Mouse (Mus musculus) stomach, postnatal 0 days (tissue): ENCODE measurements around the gene Ddx43. TPM values are rescaled to one million over a fixed set of nuclear protein-coding genes. Genes with fewer than 3 reads are reported as not detected.
"Not testable (repeated sequence)": the region's sequence is repeated elsewhere in the genome, so short reads cannot be mapped to it uniquely, and the experiment has no call there.

ENCODE experiments used
- ATAC-seq: fragments of 200-750 bp; cut with Nextera tagmentation; 2 replicates; pipeline ENCODE4 v1.8.0; 2017; ENCODE audit not compliant: low FRiP score, low TSS enrichment
- DNase-seq: peaks from one replicate; pipeline ENCODE4 v3.0.0-alpha.2; 2016; ENCODE audit warnings: low spot score
- H3K27ac ChIP-seq: fragments of 300-500 bp; sonication (generic); replicated peaks from 2 replicates; pipeline ENCODE4 v1.5.1; 2014; ENCODE audit warnings: mild to moderate bottlenecking, control low read depth
- H3K27me3 ChIP-seq: fragments of 300-500 bp; sonication (generic); 2 replicates; pipeline ENCODE4 v1.6.1; 2014; ENCODE audit warnings: low read length; ENCODE audit not compliant: control insufficient read depth, insufficient read depth
- H3K36me3 ChIP-seq: fragments of 300-500 bp; sonication (generic); 2 replicates; pipeline ENCODE4 v1.6.1; 2014; ENCODE audit warnings: low read length, mixed read lengths; ENCODE audit not compliant: control insufficient read depth, insufficient read depth
- H3K4me1 ChIP-seq: fragments of 300-500 bp; sonication (generic); replicated peaks from 2 replicates; pipeline ENCODE4 v1.6.1; 2014; ENCODE audit warnings: antibody characterized with exemption; ENCODE audit not compliant: control insufficient read depth, insufficient read depth
- H3K4me2 ChIP-seq: fragments of 300-500 bp; sonication (generic); replicated peaks from 2 replicates; pipeline ENCODE4 v1.6.1; 2014; ENCODE audit warnings: low read depth, mild to moderate bottlenecking, control low read depth, moderate library complexity
- H3K4me3 ChIP-seq: fragments of 300-500 bp; sonication (generic); 2 replicates; pipeline ENCODE4 v1.5.1; 2014; ENCODE audit warnings: low read depth, low read length, control low read depth
- H3K9ac ChIP-seq: fragments of 300-500 bp; sonication (generic); 2 replicates; pipeline ENCODE4 v1.6.1; 2014; ENCODE audit warnings: mild to moderate bottlenecking, low read length, control low read depth, mixed read lengths
- H3K9me3 ChIP-seq: fragments of 300-500 bp; sonication (generic); 2 replicates; pipeline ENCODE4 v1.6.1; 2016; ENCODE audit warnings: low read length; ENCODE audit not compliant: control insufficient read depth
- CTCF ChIP-seq: IDR thresholded peaks from 2 replicates; pipeline ENCODE4 v1.5.1; 2016; ENCODE audit warnings: antibody characterized with exemption, low read depth, mild to moderate bottlenecking, moderate library complexity
- EP300 ChIP-seq: optimal IDR thresholded peaks from 2 replicates; pipeline ENCODE3; 2016; ENCODE audit warnings: antibody characterized with exemption
- WGBS: fragments of 180-500 bp; shearing (Covaris S2); extraction: QIAGEN DNeasy Blood & Tissue Kit; methylation state at CpG from one replicate; pipeline ENCODE4 v1.1.7; 2014; 5-methylcytosine and 5-hydroxymethylcytosine counted together
- polyA plus RNA-seq: library from polyadenylated mRNA; unstranded; fragments of >200 nt; fragmentation: Nextera tagmentation; extraction: Ambion mirVana; gene quantifications from 2 replicates; pipeline ENCODE4 v1.2.1, GENCODE M21; 2015

The Ddx43 gene
- 0.08 and 0.12 TPM in 2 replicates for polyA plus RNA-seq

DNA sequence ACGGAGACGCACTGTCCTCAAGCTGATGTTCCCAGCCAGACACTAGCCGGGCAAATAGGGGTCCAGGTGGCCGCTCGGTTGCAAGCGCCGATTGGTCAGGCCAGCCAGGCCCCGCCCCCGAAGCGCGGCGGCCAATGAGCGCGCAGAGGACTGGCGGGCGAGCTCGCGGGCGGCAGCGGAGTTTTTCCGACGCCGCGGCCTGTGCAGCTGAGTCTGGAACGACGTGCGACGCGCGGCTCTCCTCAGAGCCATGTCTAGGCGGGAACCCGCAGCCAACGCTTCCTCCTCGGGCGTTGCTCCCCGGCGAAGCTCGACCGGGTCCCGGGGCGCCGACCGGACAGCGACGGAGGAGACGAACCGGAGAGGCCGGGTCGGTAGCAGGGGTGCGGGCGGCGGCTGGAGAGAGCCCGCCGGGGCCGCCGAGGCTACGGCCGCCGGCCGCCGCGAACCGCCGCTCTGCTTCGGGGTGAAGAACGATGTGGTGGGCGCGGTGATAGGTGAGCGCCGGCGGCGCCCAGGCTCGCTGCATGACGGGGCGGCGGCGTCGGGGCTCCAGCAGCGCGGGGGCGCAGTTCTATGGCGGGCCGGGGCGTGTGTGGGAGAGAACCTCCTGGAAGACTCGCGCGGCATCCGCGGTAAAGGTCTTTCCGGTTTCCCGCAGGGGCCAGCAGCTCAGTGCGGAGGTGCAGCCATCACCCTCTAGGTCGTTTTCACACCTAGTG is at the start of gene Ddx43:
Ddx43 (plus strand) TSS at position 148 of the 722 bp plus-strand sequence.
- no peak for TF ChIP-seq CTCF
- TF ChIP-seq EP300, result no peak
- Histone ChIP-seq H3K4me2 (peak within 1 kb of the TSS; percentile 64), H3K9me3 (no peaks in the 10 kb centered on the region), H3K36me3 (no peaks in the 10 kb centered on the region), H3K27ac (no peak within 1 kb of the TSS), H3K4me3 (peak within 1 kb of the TSS; percentile 39), H3K27me3 (no peaks in the 10 kb centered on the region), H3K4me1 (0 out of 2 replicates have a peak, but pooled peaks cover 2% of the 10 kb centered on the region), H3K9ac (peak within 1 kb of the TSS; percentile 27; the same call in 1 of the 2 replicates)
- ATAC-seq (peak; percentile 73), DNase-seq (peak; percentile 66)
- 2% methylated on average over 79 of the region's 93 CpGs for WGBS

DNA sequence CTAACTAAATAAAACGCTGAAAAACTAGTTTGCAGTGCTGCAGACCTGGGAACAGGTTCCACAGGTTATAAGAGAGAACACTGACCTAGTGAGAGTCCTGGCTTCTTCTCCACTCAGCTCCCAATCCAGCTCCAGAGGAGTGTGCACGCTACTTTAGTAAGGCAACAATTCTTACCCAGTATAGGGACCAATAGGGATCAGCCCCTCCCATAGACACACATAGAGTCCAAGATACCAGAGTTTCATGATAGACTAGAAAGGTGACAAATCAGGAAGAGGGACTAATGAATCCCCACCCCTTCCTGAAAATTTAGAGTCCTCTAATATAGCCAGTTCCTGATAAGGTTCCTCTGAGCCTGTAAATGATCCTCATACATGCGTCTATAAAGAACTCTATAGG is 48.6 kb upstream of the Ddx43 start:
- TF ChIP-seq EP300, result no peak
- TF ChIP-seq CTCF, result no peak
- WGBS, result 43% methylated on average over 3 of the region's 3 CpGs
- H3K9ac ChIP-seq, result no peak overlapping the region

DNA sequence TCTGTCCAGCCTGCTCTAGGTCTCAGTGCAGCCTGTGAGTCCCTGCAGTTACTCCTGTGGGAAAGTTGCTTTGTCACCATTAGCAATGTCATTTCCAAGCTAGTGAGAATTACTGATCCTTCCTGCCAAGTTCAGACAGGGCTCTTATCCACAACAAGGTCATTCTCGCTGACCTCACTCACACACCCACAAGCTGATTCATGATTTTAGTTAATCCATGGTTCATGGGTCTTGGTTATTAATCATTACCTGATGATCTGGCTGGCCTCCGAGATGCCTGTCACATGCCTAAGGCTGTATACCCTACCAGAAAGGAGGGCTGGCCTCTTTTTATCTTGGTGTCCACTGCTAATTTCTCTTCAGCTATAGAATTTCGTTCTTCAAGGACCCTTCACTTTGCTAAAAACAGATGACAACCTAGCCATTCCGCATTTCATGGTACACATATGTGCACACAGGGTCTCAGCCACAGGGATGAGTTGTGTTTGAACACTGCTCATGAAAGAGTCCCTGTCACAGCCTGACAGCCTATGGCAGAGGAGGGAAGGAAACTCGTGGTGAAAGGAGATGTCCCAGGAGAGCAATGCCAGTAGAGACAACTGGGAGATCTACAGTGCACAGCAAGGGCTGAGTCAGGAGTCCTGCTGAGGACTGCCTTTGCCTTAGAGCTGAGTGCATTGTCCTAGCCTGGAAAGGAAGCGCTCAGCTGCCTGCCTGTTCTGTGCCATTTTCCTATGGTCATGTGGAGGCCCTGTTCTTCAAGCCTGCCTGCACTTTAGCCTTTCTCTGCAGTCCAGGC is 47.2 kb upstream of the Ddx43 start:
- not testable (repeated sequence) for H3K9ac ChIP-seq, H3K4me3 ChIP-seq, H3K27me3 ChIP-seq, H3K4me1 ChIP-seq, H3K36me3 ChIP-seq, H3K4me2 ChIP-seq, H3K9me3 ChIP-seq
- ATAC-seq (peak; percentile 75), DNase-seq (peak; percentile 48)
- H3K27ac ChIP-seq, result peak overlapping the region; percentile 49
- 52% methylated on average over 6 of the region's 6 CpGs for WGBS

More for the DNA sequence above, 48.6 kb upstream of the Ddx43 start:
- peak; percentile 93 for ATAC-seq
- Histone ChIP-seq H3K27ac (no peak overlapping the region), H3K9me3 (no peaks in the 10 kb centered on the region), H3K27me3 (no peaks in the 10 kb centered on the region), H3K4me1 (no peaks in the 10 kb centered on the region), H3K36me3 (no peaks in the 10 kb centered on the region), H3K4me2 (no peak overlapping the region), H3K4me3 (no peak overlapping the region)
- peak; percentile 45 for DNase-seq

DNA sequence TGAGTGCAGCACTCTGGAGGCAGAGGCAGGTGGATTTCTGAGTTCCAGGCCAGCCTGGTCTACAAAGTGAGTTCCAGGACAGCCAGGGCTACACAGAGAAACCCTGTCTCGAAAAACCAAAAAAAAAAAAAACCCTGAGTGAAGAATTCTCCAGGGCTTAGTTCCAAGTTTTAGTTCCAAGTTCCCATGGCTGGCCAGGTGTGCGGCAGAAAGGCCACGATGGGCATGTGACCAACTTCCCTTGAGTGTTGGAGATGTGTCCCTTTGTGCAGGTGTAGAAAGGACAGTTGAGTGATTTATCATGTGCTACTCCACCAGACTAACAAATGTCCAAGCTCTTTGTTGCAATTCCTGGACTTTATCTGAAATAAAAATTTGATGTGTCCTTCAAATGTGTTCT is 46.4 kb upstream of the Ddx43 start:
- H3K9me3 ChIP-seq, H3K27me3 ChIP-seq, H3K4me1 ChIP-seq, DNase-seq, H3K36me3 ChIP-seq, H3K4me3 ChIP-seq, H3K27ac ChIP-seq, ATAC-seq, H3K4me2 ChIP-seq, H3K9ac ChIP-seq: not testable (repeated sequence)
- 68% methylated on average over 3 of the region's 3 CpGs for WGBS

- not testable (repeated sequence) for H3K9ac ChIP-seq, DNase-seq, H3K4me2 ChIP-seq, H3K36me3 ChIP-seq, H3K4me3 ChIP-seq, ATAC-seq, H3K27me3 ChIP-seq, H3K27ac ChIP-seq, H3K4me1 ChIP-seq, H3K9me3 ChIP-seq
Measured at GRCm38 (mm10) chr9:78350007-78350406, 45.6 kb upstream of the Ddx43 start.
